Mouse (Mus musculus): ENCODE data around the gene Ptpn3. TPM values are rescaled to one million over a fixed set of nuclear protein-coding genes. Genes with fewer than 3 reads are reported as not detected.
"Not testable (repeated sequence)": the region's sequence is repeated elsewhere in the genome, so short reads cannot be mapped to it uniquely, and the experiment has no call there.

Gene Ptpn3
- polyA plus RNA-seq, 1 experiment from 2014 or later, result 9.4 TPM

GRCm38 (mm10) chr4:57204780-57205179 is 96.9 kb downstream of the Ptpn3 start:
- H3K4me3 ChIP-seq (replicated peaks), result no peak overlapping the region
- H3K4me1 ChIP-seq (replicated peaks), result 0 out of 2 replicates have a peak, but pooled peaks cover 2% of the 10 kb centered on the region
- no peak overlapping the region for H3K4me2 ChIP-seq (replicated peaks)
- H3K36me3 ChIP-seq, result no peaks in the 10 kb centered on the region
- H3K9me3 ChIP-seq, result no peaks in the 10 kb centered on the region
- H3K9ac ChIP-seq, result no peak overlapping the region
- 87% methylated on average over 11 of the region's 11 CpGs for WGBS
- H3K27ac ChIP-seq, result no peak overlapping the region
- ATAC-seq, result no peak
- no peaks in the 10 kb centered on the region for H3K27me3 ChIP-seq (replicated peaks)

GRCm38 (mm10) chr4:57202660-57203361 is 98.8 kb downstream of the Ptpn3 start:
- no peak; the same call in 1 of the 2 replicates for ATAC-seq
- Histone ChIP-seq H3K36me3 (no peaks in the 10 kb centered on the region), H3K4me3 (replicated peaks) (no peak overlapping the region), H3K27me3 (replicated peaks) (no peaks in the 10 kb centered on the region), H3K4me2 (replicated peaks) (no peak overlapping the region), H3K4me1 (replicated peaks) (0 out of 2 replicates have a peak, but pooled peaks cover 2% of the 10 kb centered on the region), H3K9me3 (no peaks in the 10 kb centered on the region), H3K9ac (no peak overlapping the region), H3K27ac (no peak overlapping the region)
- WGBS, result 60% methylated on average over 10 of the region's 10 CpGs

- Histone ChIP-seq H3K27ac (no peak overlapping the region), H3K4me2 (replicated peaks) (no peak overlapping the region), H3K27me3 (replicated peaks) (no peaks in the 10 kb centered on the region), H3K4me1 (replicated peaks) (0 out of 2 replicates have a peak, but pooled peaks cover 2% of the 10 kb centered on the region), H3K9ac (no peak overlapping the region), H3K36me3 (no peaks in the 10 kb centered on the region), H3K9me3 (no peaks in the 10 kb centered on the region), H3K4me3 (replicated peaks) (no peak overlapping the region)
- ATAC-seq, result peak; percentile 41
- WGBS, result 47% methylated on average over 7 of the region's 7 CpGs
These were observed 99.5 kb downstream of the Ptpn3 start for GRCm38 (mm10) chr4:57202132-57202531.

GRCm38 (mm10) chr4:57200661-57201060 is 101.0 kb downstream of the Ptpn3 start:
- Histone ChIP-seq H3K9me3 (no peaks in the 10 kb centered on the region), H3K9ac (no peak overlapping the region), H3K4me2 (replicated peaks) (no peak overlapping the region), H3K4me3 (replicated peaks) (no peak overlapping the region), H3K27me3 (replicated peaks) (no peaks in the 10 kb centered on the region), H3K36me3 (no peaks in the 10 kb centered on the region), H3K4me1 (replicated peaks) (0 out of 2 replicates have a peak, but pooled peaks cover 2% of the 10 kb centered on the region), H3K27ac (no peak overlapping the region)
- no peak for ATAC-seq
- 92% methylated on average over 6 of the region's 6 CpGs for whole genome bisulfite sequencing

- not testable (repeated sequence) for H3K4me3 ChIP-seq (replicated peaks); H3K36me3 ChIP-seq; ATAC-seq; H3K9ac ChIP-seq; H3K27ac ChIP-seq; H3K4me1 ChIP-seq (replicated peaks); H3K9me3 ChIP-seq; H3K4me2 ChIP-seq (replicated peaks); H3K27me3 ChIP-seq (replicated peaks)
- 96% methylated on average over 20 of the region's 20 CpGs for WGBS
These were observed 102.8 kb downstream of the Ptpn3 start for GRCm38 (mm10) chr4:57198666-57199393.

GRCm38 (mm10) chr4:57191543-57192283 is 109.9 kb downstream of the Ptpn3 start:
- no peak overlapping the region for H3K9ac ChIP-seq
- H3K4me1 ChIP-seq (replicated peaks), result no peaks in the 10 kb centered on the region
- H3K27ac ChIP-seq, result no peak overlapping the region
- WGBS, result 50% methylated on average over 9 of the region's 9 CpGs
- no peak overlapping the region for H3K4me2 ChIP-seq (replicated peaks)
- H3K36me3 ChIP-seq, result no peaks in the 10 kb centered on the region
- H3K4me3 ChIP-seq (replicated peaks), result no peak overlapping the region
- H3K27me3 ChIP-seq (replicated peaks), result no peaks in the 10 kb centered on the region
- ATAC-seq, result no peak
- H3K9me3 ChIP-seq, result no peaks in the 10 kb centered on the region

- Histone ChIP-seq H3K9ac (no peak overlapping the region), H3K4me2 (replicated peaks) (no peak overlapping the region), H3K9me3 (no peaks in the 10 kb centered on the region), H3K27ac (no peak overlapping the region), H3K27me3 (replicated peaks) (no peaks in the 10 kb centered on the region), H3K36me3 (no peaks in the 10 kb centered on the region), H3K4me3 (replicated peaks) (no peak overlapping the region), H3K4me1 (replicated peaks) (peaks cover 9% of the 10 kb centered on the region; the same call in 1 of the 2 replicates)
- 79% methylated on average over 2 of the region's 2 CpGs for WGBS
- ATAC-seq, result no peak
These were observed 111.8 kb downstream of the Ptpn3 start for GRCm38 (mm10) chr4:57189881-57190280.

GRCm38 (mm10) chr4:57186035-57186434 is 115.6 kb downstream of the Ptpn3 start:
- no peak overlapping the region for H3K4me3 ChIP-seq (replicated peaks)
- H3K9me3 ChIP-seq, result no peaks in the 10 kb centered on the region
- WGBS, result 11% methylated on average over 6 of the region's 6 CpGs
- H3K27ac ChIP-seq, result peak overlapping the region; percentile 49
- no peaks in the 10 kb centered on the region for H3K27me3 ChIP-seq (replicated peaks)
- peaks cover 9% of the 10 kb centered on the region; the same call in 1 of the 2 replicates for H3K4me1 ChIP-seq (replicated peaks)
- H3K36me3 ChIP-seq, result no peaks in the 10 kb centered on the region
- peak; percentile 91 for ATAC-seq
- no peak overlapping the region for H3K9ac ChIP-seq
- H3K4me2 ChIP-seq (replicated peaks), result peak overlapping the region; percentile 33

- no peaks in the 10 kb centered on the region for H3K36me3 ChIP-seq
- H3K27me3 ChIP-seq (replicated peaks), result no peaks in the 10 kb centered on the region
- no peak overlapping the region for H3K9ac ChIP-seq
- peak overlapping the region; percentile 49 for H3K27ac ChIP-seq
- 56% methylated on average over 8 of the region's 8 CpGs for WGBS
- peaks cover 9% of the 10 kb centered on the region; the same call in 1 of the 2 replicates for H3K4me1 ChIP-seq (replicated peaks)
- H3K4me2 ChIP-seq (replicated peaks), result peak overlapping the region; percentile 33
- no peak overlapping the region for H3K4me3 ChIP-seq (replicated peaks)
- no peaks in the 10 kb centered on the region for H3K9me3 ChIP-seq
- ATAC-seq, result peak; percentile 78
These were observed 116.2 kb downstream of the Ptpn3 start for GRCm38 (mm10) chr4:57185462-57185861.

GRCm38 (mm10) chr4:57183493-57183892 is 118.1 kb downstream of the Ptpn3 start:
- H3K9me3 ChIP-seq, result no peaks in the 10 kb centered on the region
- H3K27me3 ChIP-seq (replicated peaks), result no peaks in the 10 kb centered on the region
- no peaks in the 10 kb centered on the region for H3K36me3 ChIP-seq
- H3K9ac ChIP-seq, result no peak overlapping the region
- H3K4me2 ChIP-seq (replicated peaks), result no peak overlapping the region
- no peak overlapping the region for H3K4me3 ChIP-seq (replicated peaks)
- ATAC-seq, result no peak
- WGBS, result 56% methylated on average over 4 of the region's 4 CpGs
- peaks cover 9% of the 10 kb centered on the region; the same call in 1 of the 2 replicates for H3K4me1 ChIP-seq (replicated peaks)
- H3K27ac ChIP-seq, result no peak overlapping the region

- H3K9me3 ChIP-seq, result no peaks in the 10 kb centered on the region
- H3K4me3 ChIP-seq (replicated peaks), result no peak overlapping the region
- WGBS, result 80% methylated on average over 1 of the region's 1 CpGs
- H3K27me3 ChIP-seq (replicated peaks), result no peaks in the 10 kb centered on the region
- ATAC-seq, result no peak
- no peak overlapping the region for H3K27ac ChIP-seq
- peaks cover 10% of the 10 kb centered on the region; the same call in 1 of the 2 replicates for H3K4me1 ChIP-seq (replicated peaks)
- no peaks in the 10 kb centered on the region for H3K36me3 ChIP-seq
- H3K4me2 ChIP-seq (replicated peaks), result no peak overlapping the region
- no peak overlapping the region for H3K9ac ChIP-seq
These were observed 120.1 kb downstream of the Ptpn3 start for GRCm38 (mm10) chr4:57181538-57181937.

GRCm38 (mm10) chr4:57178881-57179280 is 122.8 kb downstream of the Ptpn3 start:
- ATAC-seq, result 0 out of 2 replicates have a peak, but pooled peaks have one; percentile 27
- 79% methylated on average over 4 of the region's 4 CpGs for WGBS

More at GRCm38 (mm10) chr4:57178881-57179280, 122.8 kb downstream of the Ptpn3 start:
- no peaks in the 10 kb centered on the region for H3K36me3 ChIP-seq
- no peak overlapping the region for H3K4me3 ChIP-seq (replicated peaks)
- H3K4me1 ChIP-seq (replicated peaks), result peaks cover 3% of the 10 kb centered on the region; the same call in 1 of the 2 replicates
- no peaks in the 10 kb centered on the region for H3K27me3 ChIP-seq (replicated peaks)
- no peaks in the 10 kb centered on the region for H3K9me3 ChIP-seq
- H3K9ac ChIP-seq, result no peak overlapping the region
- no peak overlapping the region for H3K4me2 ChIP-seq (replicated peaks)
- H3K27ac ChIP-seq, result no peak overlapping the region

Data from intestine, embryonic 15.5 days (tissue).